Mouse (Mus musculus): ENCODE measurements around the gene Srsf3. TPM values are rescaled to one million over a fixed set of nuclear protein-coding genes. Genes with fewer than 3 reads are reported as not detected.

Gene Srsf3
- polyA plus RNA-seq, 1 experiment from 2014 or later: 372 TPM

GRCm38 (mm10) chr17:29003740-29004139 lies 28.7 kb upstream of the Srsf3 start:
- peak overlapping the region; percentile 6; the same call in 1 of the 2 replicates for H3K4me2 ChIP-seq

GRCm38 (mm10) chr17:29005002-29005401 lies 27.4 kb upstream of the Srsf3 start:
- no peaks in the 10 kb centered on the region for H3K27me3 ChIP-seq (replicated peaks)
- no peak for ATAC-seq
- peak overlapping the region; percentile 90; the same call in 1 of the 2 replicates for H3K4me2 ChIP-seq
- peaks cover 22% of the 10 kb centered on the region for H3K36me3 ChIP-seq
- peaks cover 43% of the 10 kb centered on the region for H3K4me1 ChIP-seq
- no peaks in the 10 kb centered on the region for H3K9me3 ChIP-seq (replicated peaks)
- H3K27ac ChIP-seq: no peak overlapping the region
- no peak overlapping the region for H3K4me3 ChIP-seq
- H3K9ac ChIP-seq: no peak overlapping the region
- WGBS (ENCODE audit: insufficient replicate concordance): 84% methylated on average over 3 of the region's 3 CpGs

More at GRCm38 (mm10) chr17:29003740-29004139, 28.7 kb upstream of the Srsf3 start:
- Histone ChIP-seq H3K9me3 (replicated peaks) (no peaks in the 10 kb centered on the region), H3K27ac (peak overlapping the region; percentile 27; the same call in 1 of the 2 replicates), H3K4me3 (no peak overlapping the region), H3K9ac (no peak overlapping the region; the same call in 1 of the 2 replicates), H3K27me3 (replicated peaks) (no peaks in the 10 kb centered on the region), H3K36me3 (peaks cover 35% of the 10 kb centered on the region), H3K4me1 (peaks cover 43% of the 10 kb centered on the region)
- no peak for ATAC-seq
- WGBS (ENCODE audit: insufficient replicate concordance): 14% methylated on average over 1 of the region's 1 CpGs

- no peak for ATAC-seq
- peak overlapping the region; percentile 90 for H3K4me2 ChIP-seq
- H3K27me3 ChIP-seq (replicated peaks): no peaks in the 10 kb centered on the region
- H3K27ac ChIP-seq: peak overlapping the region; percentile 88
- 1% methylated on average over 7 of the region's 7 CpGs for WGBS (ENCODE audit: insufficient replicate concordance)
- H3K9ac ChIP-seq: peak overlapping the region; percentile 94
- peaks cover 43% of the 10 kb centered on the region for H3K4me1 ChIP-seq
- H3K9me3 ChIP-seq (replicated peaks): no peaks in the 10 kb centered on the region
- H3K4me3 ChIP-seq: peak overlapping the region; percentile 88
- H3K36me3 ChIP-seq: 0 out of 2 replicates have a peak, but pooled peaks cover 10% of the 10 kb centered on the region
Observed at GRCm38 (mm10) chr17:29006812-29007211, 25.6 kb upstream of the Srsf3 start.

GRCm38 (mm10) chr17:29007243-29007640 lies 25.2 kb upstream of the Srsf3 start:
- H3K4me3 ChIP-seq: peak overlapping the region; percentile 88
- no peaks in the 10 kb centered on the region for H3K9me3 ChIP-seq (replicated peaks)
- H3K27me3 ChIP-seq (replicated peaks): no peaks in the 10 kb centered on the region
- H3K4me2 ChIP-seq: peak overlapping the region; percentile 90
- peak overlapping the region; percentile 88 for H3K27ac ChIP-seq
- 0% methylated on average over 19 of the region's 19 CpGs for WGBS (ENCODE audit: insufficient replicate concordance)
- H3K36me3 ChIP-seq: 0 out of 2 replicates have a peak, but pooled peaks cover 10% of the 10 kb centered on the region
- H3K4me1 ChIP-seq: peaks cover 47% of the 10 kb centered on the region
- ATAC-seq: peak; percentile 41
- peak overlapping the region; percentile 94 for H3K9ac ChIP-seq

- Histone ChIP-seq H3K4me1 (peaks cover 45% of the 10 kb centered on the region), H3K36me3 (0 out of 2 replicates have a peak, but pooled peaks cover 10% of the 10 kb centered on the region), H3K9ac (peak within 1 kb of the TSS; percentile 94), H3K9me3 (replicated peaks) (no peaks in the 10 kb centered on the region), H3K4me3 (peak within 1 kb of the TSS; percentile 88), H3K27me3 (replicated peaks) (no peaks in the 10 kb centered on the region), H3K4me2 (peak within 1 kb of the TSS; percentile 90), H3K27ac (peak within 1 kb of the TSS; percentile 88)
- peak; percentile 93 for ATAC-seq
- under 1% methylated on average over 65 of the region's 65 CpGs for WGBS (ENCODE audit: insufficient replicate concordance)
Observed at GRCm38 (mm10) chr17:29007641-29008325, 24.6 kb upstream of the Srsf3 start, which contains the start of gene Stk38. Gene Stk38 (minus strand): TSS chr17:29007995.

- H3K36me3 ChIP-seq: 0 out of 2 replicates have a peak, but pooled peaks cover 10% of the 10 kb centered on the region
- H3K4me3 ChIP-seq: peak overlapping the region; percentile 88
- no peaks in the 10 kb centered on the region for H3K27me3 ChIP-seq (replicated peaks)
- H3K9me3 ChIP-seq (replicated peaks): no peaks in the 10 kb centered on the region
- peaks cover 42% of the 10 kb centered on the region for H3K4me1 ChIP-seq
- WGBS (ENCODE audit: insufficient replicate concordance): 24% methylated on average over 8 of the region's 8 CpGs
- ATAC-seq: no peak
- peak overlapping the region; percentile 88 for H3K27ac ChIP-seq
- H3K4me2 ChIP-seq: peak overlapping the region; percentile 90
- H3K9ac ChIP-seq: peak overlapping the region; percentile 94
Observed at GRCm38 (mm10) chr17:29008326-29008650, 24.1 kb upstream of the Srsf3 start.

GRCm38 (mm10) chr17:29009181-29009580 lies 23.2 kb upstream of the Srsf3 start:
- H3K4me2 ChIP-seq: no peak overlapping the region
- ATAC-seq: no peak
- peaks cover 37% of the 10 kb centered on the region for H3K4me1 ChIP-seq
- H3K27me3 ChIP-seq (replicated peaks): no peaks in the 10 kb centered on the region
- no peaks in the 10 kb centered on the region for H3K9me3 ChIP-seq (replicated peaks)
- H3K36me3 ChIP-seq: 0 out of 2 replicates have a peak, but pooled peaks cover 10% of the 10 kb centered on the region
- no peak overlapping the region for H3K4me3 ChIP-seq
- H3K9ac ChIP-seq: no peak overlapping the region
- WGBS (ENCODE audit: insufficient replicate concordance): 63% methylated on average over 4 of the region's 4 CpGs
- no peak overlapping the region for H3K27ac ChIP-seq

GRCm38 (mm10) chr17:29014235-29014634 lies 18.2 kb upstream of the Srsf3 start:
- Histone ChIP-seq H3K4me2 (no peak overlapping the region), H3K36me3 (no peaks in the 10 kb centered on the region), H3K27ac (no peak overlapping the region), H3K27me3 (replicated peaks) (no peaks in the 10 kb centered on the region), H3K9ac (no peak overlapping the region), H3K9me3 (replicated peaks) (no peaks in the 10 kb centered on the region), H3K4me3 (no peak overlapping the region), H3K4me1 (peaks cover 10% of the 10 kb centered on the region; the same call in 1 of the 2 replicates)
- ATAC-seq: no peak

GRCm38 (mm10) chr17:29015638-29016037 lies 16.8 kb upstream of the Srsf3 start:
- Histone ChIP-seq H3K4me3 (no peak overlapping the region), H3K27ac (no peak overlapping the region), H3K27me3 (replicated peaks) (no peaks in the 10 kb centered on the region), H3K9ac (no peak overlapping the region), H3K4me1 (peaks cover 23% of the 10 kb centered on the region; the same call in 1 of the 2 replicates), H3K36me3 (no peaks in the 10 kb centered on the region), H3K4me2 (no peak overlapping the region), H3K9me3 (replicated peaks) (no peaks in the 10 kb centered on the region)
- WGBS (ENCODE audit: insufficient replicate concordance): 9% methylated on average over 2 of the region's 2 CpGs
- ATAC-seq: no peak

GRCm38 (mm10) chr17:29016705-29017104 lies 15.7 kb upstream of the Srsf3 start:
- H3K36me3 ChIP-seq: no peaks in the 10 kb centered on the region
- H3K9ac ChIP-seq: no peak overlapping the region
- no peak overlapping the region for H3K4me3 ChIP-seq
- H3K27me3 ChIP-seq (replicated peaks): no peaks in the 10 kb centered on the region
- no peak overlapping the region for H3K4me2 ChIP-seq
- H3K9me3 ChIP-seq (replicated peaks): no peaks in the 10 kb centered on the region
- ATAC-seq: no peak
- peaks cover 25% of the 10 kb centered on the region for H3K4me1 ChIP-seq
- no peak overlapping the region for H3K27ac ChIP-seq
- 59% methylated on average over 4 of the region's 4 CpGs for WGBS (ENCODE audit: insufficient replicate concordance)

GRCm38 (mm10) chr17:29018292-29018984 lies 14.0 kb upstream of the Srsf3 start:
- Histone ChIP-seq H3K9me3 (replicated peaks) (no peaks in the 10 kb centered on the region), H3K27me3 (replicated peaks) (0 out of 2 replicates have a peak, but pooled peaks cover 3% of the 10 kb centered on the region), H3K4me1 (peaks cover 29% of the 10 kb centered on the region), H3K4me3 (no peak overlapping the region), H3K27ac (no peak overlapping the region), H3K36me3 (no peaks in the 10 kb centered on the region), H3K9ac (no peak overlapping the region), H3K4me2 (no peak overlapping the region)
- peak; percentile 47; the same call in 1 of the 2 replicates for ATAC-seq
- WGBS (ENCODE audit: insufficient replicate concordance): 42% methylated on average over 11 of the region's 11 CpGs

- no peak overlapping the region for H3K4me2 ChIP-seq
- 0 out of 2 replicates have a peak, but pooled peaks cover 3% of the 10 kb centered on the region for H3K27me3 ChIP-seq (replicated peaks)
- H3K4me1 ChIP-seq: peaks cover 31% of the 10 kb centered on the region
- H3K4me3 ChIP-seq: no peak overlapping the region
- 71% methylated on average over 7 of the region's 7 CpGs for WGBS (ENCODE audit: insufficient replicate concordance)
- H3K36me3 ChIP-seq: no peaks in the 10 kb centered on the region
- ATAC-seq: no peak
- H3K9ac ChIP-seq: no peak overlapping the region
- H3K27ac ChIP-seq: no peak overlapping the region
- H3K9me3 ChIP-seq (replicated peaks): no peaks in the 10 kb centered on the region
Observed at GRCm38 (mm10) chr17:29019391-29019790, 13.0 kb upstream of the Srsf3 start.
